Mouse (Mus musculus): ENCODE data around the gene Sec14l1. TPM values are rescaled to one million over a fixed set of nuclear protein-coding genes. Genes with fewer than 3 reads are reported as not detected.

Gene Sec14l1
- polyA plus RNA-seq, 1 experiment, result 123 TPM

DNA sequence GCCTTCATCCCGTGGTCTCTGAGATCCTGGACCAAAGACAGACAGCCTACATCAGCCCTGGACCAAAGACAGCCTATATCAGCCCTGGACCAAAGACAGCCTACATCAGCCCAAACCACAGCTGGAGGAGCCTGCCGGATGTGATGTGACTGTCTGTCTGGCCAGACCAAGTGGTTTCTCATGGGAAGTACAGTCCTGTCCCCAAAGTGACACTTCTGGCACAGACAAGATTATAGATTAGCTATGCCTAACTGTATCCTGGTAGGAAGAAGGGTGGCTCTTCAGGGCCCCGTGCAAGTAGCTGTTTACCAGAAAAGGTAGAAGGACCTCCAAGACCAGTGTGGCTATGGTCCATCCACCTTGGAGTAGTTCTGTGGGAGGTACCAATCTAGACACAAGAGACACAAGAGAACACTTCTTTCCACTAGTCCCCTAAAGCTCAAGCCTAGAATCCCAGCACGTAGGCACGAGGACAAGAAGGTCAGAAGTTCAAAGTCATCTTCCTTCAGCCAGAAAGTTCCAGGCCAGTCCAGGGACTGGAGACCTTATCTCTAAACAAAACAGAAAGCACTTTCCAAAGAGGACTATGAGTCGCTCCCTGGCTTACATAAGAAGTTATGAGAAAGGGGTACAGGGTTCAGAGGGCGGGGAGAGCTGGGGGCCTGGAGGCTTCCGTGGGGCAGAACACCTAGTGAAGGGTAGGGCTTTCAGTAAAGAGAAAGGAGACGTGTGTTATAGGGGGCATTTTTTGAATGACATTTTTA, 27.8 kb upstream of the Sec14l1 start:
- no peak overlapping the region for H3K4me3 ChIP-seq (replicated peaks; ENCODE audit: extremely low read depth, low read depth, low read length)
- no peak for TF ChIP-seq CTCF (IDR thresholded peaks at IDR 0.05; ENCODE audit: insufficient read depth, low read length)
- TF ChIP-seq POLR2A (IDR thresholded peaks at IDR 0.05; ENCODE audit: borderline replicate concordance, extremely low read depth, low read depth, low read length), result no peak
- peaks cover 23% of the 10 kb centered on the region for H3K4me1 ChIP-seq (ENCODE audit: control insufficient read depth, insufficient read depth, low read length)
- WGBS, result 49% methylated on average over 9 of the region's 9 CpGs
- DNase-seq, result no peak

DNA sequence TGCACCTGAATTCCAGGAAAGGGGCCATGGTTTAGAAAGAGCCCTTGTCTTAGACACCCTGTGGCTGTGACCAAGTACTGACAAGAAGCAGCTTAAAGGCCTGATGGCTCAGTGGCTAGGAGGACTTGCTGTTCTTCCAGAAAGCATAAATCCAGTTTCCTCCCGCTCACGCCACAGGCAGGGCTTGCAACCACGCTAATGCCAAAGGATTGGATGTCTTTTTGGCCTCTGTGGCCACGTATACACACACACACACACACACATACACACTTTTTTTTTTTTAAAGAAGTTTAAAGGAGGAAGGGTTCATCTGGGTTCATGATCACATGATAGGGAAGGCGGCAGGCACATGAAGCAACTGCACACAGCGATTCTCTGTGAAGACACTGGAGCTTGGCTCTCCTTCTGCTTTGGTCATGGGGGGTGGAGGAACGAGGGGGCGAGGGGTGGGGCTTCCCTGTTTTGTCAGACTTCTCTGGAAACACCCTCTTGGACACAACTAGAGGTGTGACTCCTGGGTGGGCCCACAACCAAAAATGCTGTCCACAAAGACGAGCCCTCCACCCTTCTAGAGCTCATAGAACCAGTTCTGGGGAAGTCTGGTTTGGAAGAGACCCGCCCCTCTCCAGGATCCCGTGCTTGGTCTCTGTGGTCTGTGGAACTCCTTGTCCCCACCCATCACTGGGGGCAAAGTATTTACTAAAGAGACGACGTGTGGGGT, 26.5 kb upstream of the Sec14l1 start:
- WGBS, result 48% methylated on average over 13 of the region's 13 CpGs
- Histone ChIP-seq H3K4me1 (ENCODE audit: control insufficient read depth, insufficient read depth, low read length) (peaks cover 17% of the 10 kb centered on the region), H3K4me3 (replicated peaks; ENCODE audit: extremely low read depth, low read depth, low read length) (no peak overlapping the region)
- no peak for DNase-seq
- TF ChIP-seq POLR2A (IDR thresholded peaks at IDR 0.05; ENCODE audit: borderline replicate concordance, extremely low read depth, low read depth, low read length) (no peak), CTCF (IDR thresholded peaks at IDR 0.05; ENCODE audit: insufficient read depth, low read length) (no peak)

DNA sequence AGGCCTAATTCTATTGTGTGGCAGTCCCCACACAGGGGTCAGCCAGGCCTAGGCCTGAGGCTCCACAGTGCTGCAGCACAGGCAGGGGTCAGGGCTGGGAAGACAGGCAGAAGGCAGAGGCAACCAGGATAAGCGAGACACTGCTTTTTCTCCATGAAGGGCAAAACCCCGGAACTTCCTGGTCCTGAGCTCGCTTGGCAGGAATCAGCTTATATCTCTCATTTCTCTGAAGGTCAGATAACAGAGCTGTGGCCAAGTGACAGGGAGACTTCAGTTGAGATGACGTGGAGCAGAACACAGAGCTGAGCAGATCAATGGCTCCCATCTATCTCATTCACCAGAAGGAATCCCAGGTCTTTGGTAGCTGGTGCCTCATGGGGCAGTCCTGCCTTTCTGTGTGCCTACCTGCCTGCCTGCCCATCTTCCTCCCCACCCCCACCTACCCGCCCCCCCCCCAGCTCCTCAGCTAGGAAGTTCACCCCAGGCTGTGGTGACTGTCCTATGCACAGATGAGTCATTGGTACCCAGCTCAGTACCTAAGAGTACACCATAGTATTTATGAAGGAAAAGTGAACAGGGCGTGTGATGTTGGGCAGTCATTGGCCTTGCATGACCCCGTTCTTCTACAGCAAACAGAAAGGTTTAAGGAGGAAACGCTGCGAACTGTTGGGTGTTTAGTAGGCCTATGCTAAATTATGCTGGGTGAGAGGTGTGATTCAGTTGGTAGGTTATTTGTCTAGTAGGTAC, 25.1 kb upstream of the Sec14l1 start:
- WGBS, result 70% methylated on average over 9 of the region's 9 CpGs
- no peak overlapping the region for H3K4me3 ChIP-seq (replicated peaks; ENCODE audit: extremely low read depth, low read depth, low read length)
- no peak for TF ChIP-seq POLR2A (IDR thresholded peaks at IDR 0.05; ENCODE audit: borderline replicate concordance, extremely low read depth, low read depth, low read length)
- TF ChIP-seq CTCF (IDR thresholded peaks at IDR 0.05; ENCODE audit: insufficient read depth, low read length), result no peak
- H3K4me1 ChIP-seq (ENCODE audit: control insufficient read depth, insufficient read depth, low read length), result peaks cover 26% of the 10 kb centered on the region
- DNase-seq, result no peak

DNA sequence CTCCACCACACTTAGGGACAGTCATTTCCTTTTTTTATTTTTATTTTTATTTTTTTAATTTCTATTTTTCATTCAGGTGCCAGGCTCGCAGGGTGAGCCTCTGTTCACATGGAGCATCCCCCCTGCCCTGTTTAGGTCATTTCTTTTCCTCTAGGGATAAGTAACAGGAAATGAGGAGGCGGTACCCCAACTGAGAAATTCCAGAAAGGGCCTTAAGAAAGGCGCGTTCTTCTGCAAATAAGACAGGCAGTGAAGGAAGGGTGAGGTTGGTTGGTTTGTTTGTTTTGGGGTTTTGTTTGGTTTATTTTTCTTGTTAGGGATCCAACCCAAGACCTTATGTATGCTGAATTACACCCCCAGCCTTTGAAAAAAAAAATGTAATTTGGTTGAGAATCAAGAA, 23.6 kb upstream of the Sec14l1 start:
- DNase-seq, result no peak
- Histone ChIP-seq H3K4me1 (ENCODE audit: control insufficient read depth, insufficient read depth, low read length) (peaks cover 27% of the 10 kb centered on the region), H3K4me3 (replicated peaks; ENCODE audit: extremely low read depth, low read depth, low read length) (no peak overlapping the region)
- no peak for TF ChIP-seq POLR2A (IDR thresholded peaks at IDR 0.05; ENCODE audit: borderline replicate concordance, extremely low read depth, low read depth, low read length)
- 25% methylated on average over 4 of the region's 4 CpGs for WGBS

DNA sequence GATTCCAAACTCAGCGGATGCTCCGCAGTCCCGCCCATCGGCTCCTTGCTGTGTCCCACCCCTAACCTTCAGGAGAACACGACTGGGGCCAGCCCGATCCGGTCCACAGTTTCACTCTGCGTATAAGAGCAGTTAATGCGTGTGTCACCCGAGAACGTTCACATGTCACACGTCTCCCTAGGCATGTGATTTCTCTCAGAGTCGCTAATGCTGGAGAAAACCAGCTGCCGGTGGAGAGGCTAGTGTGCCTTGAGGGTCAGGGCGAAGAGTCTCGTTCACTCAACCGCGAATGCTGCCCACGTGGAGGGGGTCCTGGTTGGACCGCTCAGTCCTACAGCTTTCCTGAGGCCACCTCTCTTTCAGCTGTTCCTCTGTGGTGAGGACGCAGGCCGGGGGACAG, 23.1 kb upstream of the Sec14l1 start:
- Histone ChIP-seq H3K4me3 (replicated peaks; ENCODE audit: extremely low read depth, low read depth, low read length) (peak overlapping the region; percentile 47), H3K4me1 (ENCODE audit: control insufficient read depth, insufficient read depth, low read length) (peaks cover 31% of the 10 kb centered on the region)
- peak; percentile 44 for DNase-seq
- TF ChIP-seq POLR2A (IDR thresholded peaks at IDR 0.05; ENCODE audit: borderline replicate concordance, extremely low read depth, low read depth, low read length) (peak; percentile 79), CTCF (IDR thresholded peaks at IDR 0.05; ENCODE audit: insufficient read depth, low read length) (no peak)
- WGBS, result 16% methylated on average over 22 of the region's 22 CpGs

DNA sequence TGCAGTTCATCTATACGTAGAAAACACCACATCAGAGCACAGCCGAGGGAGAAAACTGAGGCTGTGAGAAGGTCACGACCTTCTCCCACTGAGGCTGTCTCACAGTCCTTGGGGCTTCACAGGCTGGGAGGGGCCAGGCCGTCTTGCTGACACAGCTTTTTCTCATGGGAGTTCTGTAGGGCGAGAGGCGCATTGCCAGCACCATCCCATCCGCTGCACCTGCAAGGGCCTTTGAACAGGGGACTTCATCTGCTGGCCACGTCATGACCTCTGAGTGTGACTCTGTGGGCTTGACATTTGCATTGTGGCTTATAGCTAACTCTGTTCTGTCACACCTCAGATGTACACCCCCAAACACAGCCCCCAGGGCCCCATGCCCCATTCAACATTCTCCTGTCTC, 22.3 kb upstream of the Sec14l1 start:
- 70% methylated on average over 8 of the region's 8 CpGs for WGBS
- TF ChIP-seq CTCF (IDR thresholded peaks at IDR 0.05; ENCODE audit: insufficient read depth, low read length), result no peak
- TF ChIP-seq POLR2A (IDR thresholded peaks at IDR 0.05; ENCODE audit: borderline replicate concordance, extremely low read depth, low read depth, low read length), result no peak
- H3K4me3 ChIP-seq (replicated peaks; ENCODE audit: extremely low read depth, low read depth, low read length), result no peak overlapping the region
- no peak for DNase-seq
- peaks cover 30% of the 10 kb centered on the region for H3K4me1 ChIP-seq (ENCODE audit: control insufficient read depth, insufficient read depth, low read length)

DNA sequence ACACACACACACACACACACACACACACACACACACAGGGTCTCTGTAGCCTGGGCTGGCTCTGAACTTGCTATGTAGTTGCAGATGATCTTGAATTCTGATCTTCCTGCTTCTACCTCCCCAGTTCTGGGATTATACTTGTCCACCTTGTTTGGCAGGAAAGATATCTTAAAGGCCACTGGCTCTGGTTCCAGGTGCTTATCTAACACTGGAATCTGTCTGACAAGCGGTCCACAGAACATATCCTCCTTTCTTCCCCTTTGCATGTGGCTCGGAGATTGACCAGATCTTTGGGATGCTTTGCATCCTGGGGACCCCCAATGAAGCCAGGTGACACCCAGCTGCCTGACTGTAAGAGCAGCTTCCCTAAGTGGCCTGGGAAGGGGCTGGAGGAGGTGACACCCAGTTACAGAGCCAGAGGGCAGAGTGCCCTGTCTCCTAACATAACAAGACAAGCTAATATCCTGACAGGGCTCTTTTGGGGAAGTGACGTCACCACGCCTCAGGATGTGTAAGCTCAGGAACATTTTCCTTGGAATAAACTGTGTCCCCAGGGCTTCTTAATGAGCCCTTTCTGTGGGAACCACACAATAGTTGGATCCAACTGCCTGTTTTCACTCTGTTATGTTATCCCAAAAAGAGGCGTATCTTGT, 20.9 kb upstream of the Sec14l1 start:
- peaks cover 40% of the 10 kb centered on the region for H3K4me1 ChIP-seq (ENCODE audit: control insufficient read depth, insufficient read depth, low read length)
- no peak for DNase-seq
- no peak overlapping the region for H3K4me3 ChIP-seq (replicated peaks; ENCODE audit: extremely low read depth, low read depth, low read length)
- WGBS, result 43% methylated on average over 5 of the region's 5 CpGs
- no peak for TF ChIP-seq CTCF (IDR thresholded peaks at IDR 0.05; ENCODE audit: insufficient read depth, low read length)
- TF ChIP-seq POLR2A (IDR thresholded peaks at IDR 0.05; ENCODE audit: borderline replicate concordance, extremely low read depth, low read depth, low read length), result peak; percentile 54; the same call in 1 of the 2 replicates

DNA sequence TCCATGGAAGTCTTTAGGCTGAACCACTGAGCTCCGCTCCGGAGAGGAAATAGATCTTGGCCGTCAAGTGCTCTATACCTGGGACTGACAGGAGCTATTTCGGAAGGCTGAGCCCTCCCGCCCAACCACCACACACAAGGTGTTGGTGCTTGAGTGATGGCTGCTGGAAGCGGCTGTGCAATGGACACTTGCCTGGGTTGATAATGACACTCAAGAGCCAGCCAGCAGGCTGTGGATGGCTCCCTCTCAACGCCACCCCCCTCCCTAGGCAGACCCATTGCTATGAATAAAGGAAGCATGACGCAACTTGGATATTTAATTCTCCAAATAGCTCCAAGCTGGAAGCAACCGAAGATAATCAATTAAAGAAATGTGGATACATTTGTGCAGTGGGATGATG, 20.3 kb upstream of the Sec14l1 start:
- H3K4me1 ChIP-seq (ENCODE audit: control insufficient read depth, insufficient read depth, low read length), result peaks cover 40% of the 10 kb centered on the region
- H3K4me3 ChIP-seq (replicated peaks; ENCODE audit: extremely low read depth, low read depth, low read length), result no peak overlapping the region
- TF ChIP-seq POLR2A (IDR thresholded peaks at IDR 0.05; ENCODE audit: borderline replicate concordance, extremely low read depth, low read depth, low read length), result peak; percentile 36; the same call in 1 of the 2 replicates
- TF ChIP-seq CTCF (IDR thresholded peaks at IDR 0.05; ENCODE audit: insufficient read depth, low read length), result no peak
- DNase-seq, result no peak
- WGBS, result 42% methylated on average over 9 of the region's 9 CpGs

DNA sequence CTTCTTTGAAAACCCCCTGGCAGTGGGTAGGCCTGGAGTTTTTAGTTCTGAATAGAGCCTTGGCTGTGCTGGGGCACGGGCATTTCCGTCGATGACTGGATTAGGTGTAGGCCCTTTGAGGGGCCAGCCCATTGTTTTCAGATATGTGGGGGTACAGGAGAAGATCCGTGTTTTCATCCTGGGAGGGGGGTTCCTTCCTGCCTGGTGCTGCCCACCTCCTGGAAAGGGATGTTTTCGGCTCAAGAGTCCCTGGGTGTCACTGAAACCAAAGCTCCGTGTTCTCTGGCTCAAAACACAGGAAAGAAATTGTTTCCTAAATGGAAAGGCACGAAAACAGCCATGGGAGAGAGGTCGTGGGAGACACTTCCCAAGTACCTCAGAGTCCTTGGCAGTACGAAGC, 17.9 kb upstream of the Sec14l1 start:
- DNase-seq, result no peak
- H3K4me1 ChIP-seq (ENCODE audit: control insufficient read depth, insufficient read depth, low read length), result peaks cover 41% of the 10 kb centered on the region
- H3K4me3 ChIP-seq (replicated peaks; ENCODE audit: extremely low read depth, low read depth, low read length), result peak overlapping the region; percentile 10
- 44% methylated on average over 9 of the region's 9 CpGs for WGBS
- TF ChIP-seq POLR2A (IDR thresholded peaks at IDR 0.05; ENCODE audit: borderline replicate concordance, extremely low read depth, low read depth, low read length) (no peak), CTCF (IDR thresholded peaks at IDR 0.05; ENCODE audit: insufficient read depth, low read length) (no peak)

Measured in lung, adult 2 months (tissue).